Comparison of ENCODE assay signal across 34 mouse cellular contexts in genomic region chr1:43239796-43240313, GRCm38 (mm10). TPM values are rescaled to one million over a fixed set of nuclear protein-coding genes. Genes with fewer than 3 reads are reported as not detected.
DNase-seq lines count a peak whose midpoint lies in the region; ATAC-seq lines count a peak whose summit lies in the region.
"Had no signal": no experiment of that assay in that cellular context is flagged by ENCODE, and none has a peak within 500 bp of the region (broad histone marks: within the 10 kb centered on the region; RNA-seq: fewer than 3 reads in every experiment).

No protein-coding gene starts in this region.

- H3K4me2 ChIP-seq in heart, embryonic 12.5 days = no peak overlapping the region
- H3K4me2 ChIP-seq in intestine, embryonic 15.5 days (replicated peaks) = no peak overlapping the region
- H3K4me2 ChIP-seq in midbrain, embryonic 13.5 days (replicated peaks) = no peak overlapping the region
- H3K4me2 ChIP-seq in forebrain, embryonic 16.5 days (ENCODE audit: low read length) = no peak overlapping the region
- H3K4me2 ChIP-seq: embryonic facial prominence, embryonic 15.5 days; forebrain, embryonic 13.5 days; hindbrain, embryonic 15.5 days; limb, embryonic 15.5 days; liver, embryonic 13.5 days; midbrain, embryonic 12.5 days; neural tube, embryonic 13.5 days had no signal

- peaks cover 38% of the 10 kb centered on the region for H3K4me1 ChIP-seq in heart, embryonic 10.5 days
- H3K4me1 ChIP-seq in heart, embryonic 12.5 days (replicated peaks) = peaks cover 52% of the 10 kb centered on the region
- H3K4me1 ChIP-seq in intestine, embryonic 15.5 days (replicated peaks) = 0 out of 2 replicates have a peak, but pooled peaks cover 5% of the 10 kb centered on the region
- no peaks in the 10 kb centered on the region for H3K4me1 ChIP-seq in midbrain, embryonic 13.5 days (replicated peaks)
- no peaks in the 10 kb centered on the region for H3K4me1 ChIP-seq in forebrain, embryonic 16.5 days (replicated peaks; ENCODE audit: control insufficient read depth, insufficient read depth, low read length)
- H3K4me1 ChIP-seq: embryonic facial prominence, embryonic 15.5 days; forebrain, embryonic 13.5 days; hindbrain, embryonic 10.5 days; hindbrain, embryonic 15.5 days; limb, embryonic 10.5 days; limb, embryonic 15.5 days; liver, embryonic 13.5 days; midbrain, embryonic 12.5 days; neural tube, embryonic 13.5 days had no signal

- no peaks in the 10 kb centered on the region for H3K9me3 ChIP-seq in heart, embryonic 10.5 days
- H3K9me3 ChIP-seq in heart, embryonic 12.5 days (replicated peaks) = no peaks in the 10 kb centered on the region
- no peaks in the 10 kb centered on the region for H3K9me3 ChIP-seq in intestine, embryonic 15.5 days
- H3K9me3 ChIP-seq in midbrain, embryonic 13.5 days = no peaks in the 10 kb centered on the region
- H3K9me3 ChIP-seq in forebrain, embryonic 16.5 days (ENCODE audit: control insufficient read depth, low read length) = no peaks in the 10 kb centered on the region
- H3K9me3 ChIP-seq: embryonic facial prominence, embryonic 10.5 days; embryonic facial prominence, embryonic 15.5 days; forebrain, embryonic 13.5 days; hindbrain, embryonic 10.5 days; hindbrain, embryonic 15.5 days; limb, embryonic 10.5 days; limb, embryonic 15.5 days; liver, embryonic 13.5 days; megakaryocyte, embryonic 14.5 days; midbrain, embryonic 12.5 days; neural tube, embryonic 13.5 days had no signal

- peak; percentile 78 for ATAC-seq in heart, embryonic 12.5 days (ENCODE audit: insufficient number of reproducible peaks, low FRiP score)
- peak; percentile 76 for ATAC-seq in intestine, embryonic 15.5 days
- ATAC-seq in midbrain, embryonic 13.5 days = no peak
- no peak for ATAC-seq in forebrain, embryonic 16.5 days
- ATAC-seq: activated CD4-positive, CD25-positive, alpha-beta regulatory T cell, adult 4 months; forebrain, embryonic 13.5 days; lung, postnatal 0 days had no signal

- no peak overlapping the region for H3K9ac ChIP-seq in heart, embryonic 12.5 days
- no peak overlapping the region for H3K9ac ChIP-seq in intestine, embryonic 15.5 days
- H3K9ac ChIP-seq in midbrain, embryonic 13.5 days (replicated peaks) = no peak overlapping the region
- H3K9ac ChIP-seq in forebrain, embryonic 16.5 days (replicated peaks; ENCODE audit: low read depth, low read length) = no peak overlapping the region
- H3K9ac ChIP-seq: embryonic facial prominence, embryonic 15.5 days; forebrain, embryonic 13.5 days; hindbrain, embryonic 15.5 days; limb, embryonic 15.5 days; liver, embryonic 13.5 days; midbrain, embryonic 12.5 days; neural tube, embryonic 13.5 days had no signal

- DNase-seq in heart, adult 11 months = peak; percentile 97
- DNase-seq in heart, embryonic 10.5 days (ENCODE audit: low spot score) = no peak
- no peak for DNase-seq in heart, postnatal 4 days
- DNase-seq in ovary, postnatal 14 days (ENCODE audit: low spot score) = no peak
- DNase-seq: adrenal gland, adult 2 months; cerebellum, adult 2 months; cerebellum, postnatal 25 days; gastrocnemius, postnatal 25 days; kidney, adult 9 months; kidney, postnatal 10 days; layer of hippocampus, adult 9-11 months; liver, embryonic 13.5 days; lung, adult 18-20 months; lung, postnatal 4 days; right cerebral cortex, postnatal 14 days; spleen, adult 18-20 months; thymus, postnatal 25 days had no signal

- H3K4me3 ChIP-seq in heart, embryonic 10.5 days = no peak overlapping the region
- no peak overlapping the region for H3K4me3 ChIP-seq in heart, embryonic 12.5 days
- H3K4me3 ChIP-seq in intestine, embryonic 15.5 days (replicated peaks) = no peak overlapping the region
- H3K4me3 ChIP-seq in midbrain, embryonic 13.5 days (replicated peaks) = no peak overlapping the region
- H3K4me3 ChIP-seq in forebrain, embryonic 16.5 days (replicated peaks; ENCODE audit: low read length) = no peak overlapping the region
- H3K4me3 ChIP-seq: embryonic facial prominence, embryonic 10.5 days; embryonic facial prominence, embryonic 15.5 days; forebrain, embryonic 13.5 days; hindbrain, embryonic 10.5 days; hindbrain, embryonic 15.5 days; limb, embryonic 10.5 days; limb, embryonic 15.5 days; liver, embryonic 13.5 days; megakaryocyte, embryonic 14.5 days; midbrain, embryonic 12.5 days; neural tube, embryonic 13.5 days had no signal

- WGBS in heart, embryonic 10.5 days = 59% methylated on average over 2 of the region's 2 CpGs
- 55% methylated on average over 2 of the region's 2 CpGs for WGBS in heart, embryonic 12.5 days
- WGBS in intestine, embryonic 15.5 days = 63% methylated on average over 2 of the region's 2 CpGs
- 97% methylated on average over 2 of the region's 2 CpGs for WGBS in midbrain, embryonic 13.5 days
- 85% methylated on average over 2 of the region's 2 CpGs for WGBS in forebrain, embryonic 16.5 days

- no peaks in the 10 kb centered on the region for H3K27me3 ChIP-seq in heart, embryonic 10.5 days (ENCODE audit: insufficient read depth, poor library complexity, severe bottlenecking)
- no peaks in the 10 kb centered on the region for H3K27me3 ChIP-seq in heart, embryonic 12.5 days (replicated peaks)
- no peaks in the 10 kb centered on the region for H3K27me3 ChIP-seq in intestine, embryonic 15.5 days (replicated peaks)
- H3K27me3 ChIP-seq in midbrain, embryonic 13.5 days = no peaks in the 10 kb centered on the region
- no peaks in the 10 kb centered on the region for H3K27me3 ChIP-seq in forebrain, embryonic 16.5 days (replicated peaks; ENCODE audit: control insufficient read depth, insufficient read depth, low read length)
- H3K27me3 ChIP-seq: CH12.LX; embryonic facial prominence, embryonic 15.5 days; forebrain, embryonic 13.5 days; hindbrain, embryonic 15.5 days; limb, embryonic 15.5 days; liver, embryonic 13.5 days; megakaryocyte, embryonic 14.5 days; midbrain, embryonic 12.5 days; neural tube, embryonic 13.5 days had no signal

- no peaks in the 10 kb centered on the region for H3K36me3 ChIP-seq in heart, embryonic 10.5 days
- H3K36me3 ChIP-seq in heart, embryonic 12.5 days = no peaks in the 10 kb centered on the region
- H3K36me3 ChIP-seq in intestine, embryonic 15.5 days = no peaks in the 10 kb centered on the region
- no peaks in the 10 kb centered on the region for H3K36me3 ChIP-seq in midbrain, embryonic 13.5 days
- no peaks in the 10 kb centered on the region for H3K36me3 ChIP-seq in forebrain, embryonic 16.5 days (ENCODE audit: control insufficient read depth, insufficient read depth)
- H3K36me3 ChIP-seq: embryonic facial prominence, embryonic 10.5 days; embryonic facial prominence, embryonic 15.5 days; hindbrain, embryonic 10.5 days; hindbrain, embryonic 15.5 days; limb, embryonic 10.5 days; limb, embryonic 15.5 days; liver, embryonic 13.5 days; midbrain, embryonic 12.5 days; neural tube, embryonic 13.5 days had no signal

- no peak overlapping the region; the same call in 1 of the 2 replicates for H3K27ac ChIP-seq in heart, embryonic 10.5 days
- 0 out of 2 replicates have a peak overlapping the region, but pooled peaks have one; percentile 77 for H3K27ac ChIP-seq in heart, embryonic 12.5 days (ENCODE audit: poor library complexity, severe bottlenecking)
- H3K27ac ChIP-seq in intestine, embryonic 15.5 days = no peak overlapping the region
- no peak overlapping the region for H3K27ac ChIP-seq in midbrain, embryonic 13.5 days
- no peak overlapping the region for H3K27ac ChIP-seq in forebrain, embryonic 16.5 days (ENCODE audit: low read length)
- H3K27ac ChIP-seq: embryonic facial prominence, embryonic 10.5 days; embryonic facial prominence, embryonic 15.5 days; forebrain, embryonic 13.5 days; hindbrain, embryonic 10.5 days; hindbrain, embryonic 15.5 days; limb, embryonic 10.5 days; limb, embryonic 15.5 days; liver, embryonic 13.5 days; midbrain, embryonic 12.5 days; neural tube, embryonic 13.5 days had no signal

RNA-seq across cellular contexts. Expression of gene Fhl2, which starts 43.1 kb away (rescaled TPM):
- polyA plus RNA-seq in heart, embryonic 10.5 days (2016; fragmentation: Nextera tagmentation; extraction: Ambion mirVana) = 112 and 178 TPM in 2 replicates
- polyA plus RNA-seq in heart, embryonic 12.5 days (2016; fragmentation: Nextera tagmentation; extraction: Ambion mirVana) = 203 and 205 TPM in 2 replicates
- 1,000 to 10,000 TPM; 1,103 to 1,257 TPM for total RNA-seq in heart, postnatal 4 days (2021)
- 54.5 and 58.0 TPM in 2 replicates for polyA plus RNA-seq in intestine, embryonic 15.5 days (2015; fragmentation: Nextera tagmentation; extraction: Ambion mirVana)
- polyA plus RNA-seq in midbrain, embryonic 13.5 days (2015; fragmentation: Nextera tagmentation; extraction: Ambion mirVana) = 10.2 and 11.2 TPM in 2 replicates
- polyA plus RNA-seq in forebrain, embryonic 16.5 days (2015; fragmentation: Nextera tagmentation; extraction: Ambion mirVana) = 16.4 and 17.2 TPM in 2 replicates

Comparison
In these comparisons a context has a peak if more than half of its experiments do, and no peak if none do; other contexts are left out.
1. ATAC-seq: peak in heart, embryonic 12.5 days (single experiment) and intestine, embryonic 15.5 days (single experiment); none in midbrain, embryonic 13.5 days (single experiment) and forebrain, embryonic 16.5 days (single experiment).